In the genomic region with DNA sequence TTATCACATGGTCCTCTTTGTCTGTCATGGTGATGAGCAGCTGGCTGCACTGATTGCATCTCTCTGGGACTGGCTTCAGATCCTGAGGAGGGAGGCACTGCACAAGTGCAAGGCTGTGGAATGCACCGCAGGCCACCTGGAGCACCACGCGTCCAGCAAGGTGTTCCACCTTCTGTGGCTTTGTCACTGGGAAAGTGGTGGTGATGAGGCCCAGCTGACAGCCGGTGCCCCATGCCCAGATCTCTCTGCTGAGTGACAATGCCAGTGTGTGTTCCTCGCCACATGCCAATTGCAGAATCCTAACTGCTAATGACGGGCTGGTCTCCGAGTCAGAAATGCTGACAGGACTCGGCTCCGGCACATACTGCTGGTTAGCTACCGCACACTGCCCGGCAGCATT, we compare ENCODE assay signal across 25 mouse cellular contexts. TPM values are rescaled to one million over a fixed set of nuclear protein-coding genes. Genes with fewer than 3 reads are reported as not detected.
A peak's percentile ranks its signal among the peaks of the same experiment; 100 is the strongest.
DNase-seq lines count a peak whose midpoint lies in the region; ATAC-seq and TF ChIP-seq lines count a peak whose summit lies in the region.
"Had no signal": no experiment of that assay in that cellular context is flagged by ENCODE, and none has a peak within 500 bp of the region (broad histone marks: within the 10 kb centered on the region; RNA-seq: fewer than 3 reads in every experiment).

No protein-coding gene starts in this region.

- no peak for DNase-seq in forebrain, postnatal 0 days
- DNase-seq in forebrain, embryonic 11.5 days (ENCODE audit: low spot score), result no peak
- peak; percentile 46 to 54 for DNase-seq in layer of hippocampus, postnatal 10 days (ENCODE audit: low spot score in 2 of 2)
- no peak for DNase-seq in layer of hippocampus, adult 11-12 months (ENCODE audit: low spot score)
- DNase-seq in cerebellum, adult 9-10 months, result peak; percentile 94
- DNase-seq in layer of hippocampus, postnatal 36 days, result peak; percentile 17 to 23
- DNase-seq in adrenal gland, postnatal 36 days, result no peak
- DNase-seq in embryonic facial prominence, embryonic 10.5 days (ENCODE audit: low spot score), result no peak
- DNase-seq: adrenal gland, postnatal 14 days; kidney, adult 11 months; kidney, postnatal 10 days; right cerebral cortex, adult 18-20 months; thymus, postnatal 25 days had no signal

- no peak overlapping the region for H3K4me3 ChIP-seq in forebrain, postnatal 0 days (ENCODE audit: low read depth, low read length)
- H3K4me3 ChIP-seq in forebrain, embryonic 11.5 days (ENCODE audit: low read depth, low read length), result no peak overlapping the region
- no peak overlapping the region for H3K4me3 ChIP-seq in embryonic facial prominence, embryonic 10.5 days
- H3K4me3 ChIP-seq: embryonic facial prominence, embryonic 12.5 days; erythroblast, embryonic 14.5 days; heart, embryonic 13.5 days; limb, embryonic 15.5 days; liver, embryonic 15.5 days; neural tube, embryonic 12.5 days had no signal

- no peak for TF ChIP-seq CTCF in forebrain, postnatal 0 days (IDR thresholded peaks at IDR 0.05; ENCODE audit: low read depth)

- no peaks in the 10 kb centered on the region for H3K4me1 ChIP-seq in forebrain, postnatal 0 days (ENCODE audit: insufficient read depth)
- no peaks in the 10 kb centered on the region for H3K4me1 ChIP-seq in forebrain, embryonic 11.5 days (replicated peaks; ENCODE audit: control insufficient read depth, insufficient read depth, low read length)
- H3K4me1 ChIP-seq in embryonic facial prominence, embryonic 10.5 days, result no peaks in the 10 kb centered on the region; the same call in 1 of the 2 replicates
- H3K4me1 ChIP-seq: embryonic facial prominence, embryonic 12.5 days; limb, embryonic 15.5 days; neural tube, embryonic 12.5 days had no signal

- no peak overlapping the region for H3K4me2 ChIP-seq in forebrain, postnatal 0 days (ENCODE audit: low read depth)
- H3K4me2 ChIP-seq in forebrain, embryonic 11.5 days (ENCODE audit: low read depth, low read length, severe bottlenecking), result no peak overlapping the region
- H3K4me2 ChIP-seq: embryonic facial prominence, embryonic 12.5 days; heart, embryonic 13.5 days; limb, embryonic 15.5 days; liver, embryonic 15.5 days; midbrain, embryonic 11.5 days; neural tube, embryonic 12.5 days had no signal

- no peak overlapping the region for H3K27ac ChIP-seq in forebrain, postnatal 0 days (ENCODE audit: low read depth, low read length)
- H3K27ac ChIP-seq in forebrain, embryonic 11.5 days (ENCODE audit: low read depth, low read length), result no peak overlapping the region
- no peak overlapping the region for H3K27ac ChIP-seq in embryonic facial prominence, embryonic 10.5 days (replicated peaks)
- H3K27ac ChIP-seq: embryonic facial prominence, embryonic 12.5 days; heart, embryonic 13.5 days; limb, embryonic 15.5 days; liver, embryonic 15.5 days; neural tube, embryonic 12.5 days had no signal

- H3K36me3 ChIP-seq in forebrain, postnatal 0 days (ENCODE audit: insufficient read depth), result peaks cover 21% of the 10 kb centered on the region
- no peaks in the 10 kb centered on the region for H3K36me3 ChIP-seq in forebrain, embryonic 11.5 days (ENCODE audit: control insufficient read depth, insufficient read depth, low read length)
- peaks cover 32% of the 10 kb centered on the region for H3K36me3 ChIP-seq in embryonic facial prominence, embryonic 10.5 days (replicated peaks)

- 89% methylated on average over 11 of the region's 11 CpGs for WGBS in forebrain, postnatal 0 days
- 91% methylated on average over 11 of the region's 11 CpGs for WGBS in forebrain, embryonic 11.5 days
- 93% methylated on average over 11 of the region's 11 CpGs for WGBS in embryonic facial prominence, embryonic 10.5 days

- peak; percentile 16; the same call in 1 of the 2 replicates for ATAC-seq in forebrain, postnatal 0 days
- ATAC-seq in forebrain, embryonic 11.5 days (replicated peaks; ENCODE audit: low FRiP score), result no peak
- ATAC-seq: activated CD4-positive, CD25-positive, alpha-beta regulatory T cell, adult 4 months; forebrain, embryonic 14.5 days; lung, postnatal 0 days had no signal

- H3K9me3 ChIP-seq in forebrain, postnatal 0 days (ENCODE audit: low read length), result no peaks in the 10 kb centered on the region
- H3K9me3 ChIP-seq in forebrain, embryonic 11.5 days (ENCODE audit: control insufficient read depth, low read length), result no peaks in the 10 kb centered on the region
- H3K9me3 ChIP-seq in embryonic facial prominence, embryonic 10.5 days, result no peaks in the 10 kb centered on the region
- H3K9me3 ChIP-seq: embryonic facial prominence, embryonic 12.5 days; heart, embryonic 13.5 days; limb, embryonic 15.5 days; liver, embryonic 15.5 days; neural tube, embryonic 12.5 days had no signal

- H3K27me3 ChIP-seq in forebrain, postnatal 0 days (ENCODE audit: insufficient read depth, low read length), result no peaks in the 10 kb centered on the region
- H3K27me3 ChIP-seq in forebrain, embryonic 11.5 days (ENCODE audit: control insufficient read depth, insufficient read depth, low read length), result no peaks in the 10 kb centered on the region
- H3K27me3 ChIP-seq in embryonic facial prominence, embryonic 10.5 days (replicated peaks; ENCODE audit: low read depth, poor library complexity, severe bottlenecking), result no peaks in the 10 kb centered on the region
- H3K27me3 ChIP-seq: embryonic facial prominence, embryonic 12.5 days; heart, embryonic 13.5 days; limb, embryonic 15.5 days; liver, embryonic 15.5 days; neural tube, embryonic 12.5 days had no signal

- no peak overlapping the region for H3K9ac ChIP-seq in forebrain, postnatal 0 days
- H3K9ac ChIP-seq in forebrain, embryonic 11.5 days (ENCODE audit: low read length), result no peak overlapping the region
- H3K9ac ChIP-seq: embryonic facial prominence, embryonic 12.5 days; heart, embryonic 13.5 days; limb, embryonic 15.5 days; liver, embryonic 15.5 days; neural tube, embryonic 12.5 days had no signal

RNA-seq across cellular contexts. Expression of a gene that starts 21.6 kb away (rescaled TPM):
- 27.5 and 39.4 TPM in 2 replicates for total RNA-seq in forebrain, postnatal 0 days (2014; rRNA removed)
- polyA plus RNA-seq in forebrain, postnatal 0 days (2015; fragmentation: Nextera tagmentation; extraction: Ambion mirVana), result 7.8 and 11.0 TPM in 2 replicates
- polyA plus RNA-seq in forebrain, embryonic 11.5 days (2014; fragmentation: Nextera tagmentation; extraction: Ambion mirVana), result 19.8 and 21.4 TPM in 2 replicates
- 10 to 100 TPM; 43.2 to 45.5 TPM for total RNA-seq in layer of hippocampus, postnatal 10 days (2021)
- total RNA-seq in layer of hippocampus, postnatal 36 days (2021), result 10 to 100 TPM; 47.9 to 55.4 TPM
- 10 to 100 TPM; 10.5 to 11.2 TPM for total RNA-seq in adrenal gland, postnatal 36 days (2021)
- 15.8 and 16.5 TPM in 2 replicates for polyA plus RNA-seq in embryonic facial prominence, embryonic 10.5 days (2016; fragmentation: Nextera tagmentation; extraction: Ambion mirVana)

RNA-seq across cellular contexts. Expression of a gene that starts 41.3 kb away (rescaled TPM):
- 0.14 TPM in 1 of 2 replicates, not detected in the other for total RNA-seq in forebrain, postnatal 0 days (2014; rRNA removed)
- polyA plus RNA-seq in forebrain, postnatal 0 days (2015; fragmentation: Nextera tagmentation; extraction: Ambion mirVana), result 0.62 and 1.0 TPM in 2 replicates
- 0.43 and 0.60 TPM in 2 replicates for polyA plus RNA-seq in forebrain, embryonic 11.5 days (2014; fragmentation: Nextera tagmentation; extraction: Ambion mirVana)
- 1 to 10 TPM in 1 of 2 experiments, under 1 TPM in 1; 0.62 to 1.3 TPM for total RNA-seq in layer of hippocampus, postnatal 10 days (2021)
- total RNA-seq in layer of hippocampus, postnatal 36 days (2021), result under 1 TPM in 1 of 2 experiments, not detected in 1; 0.91 TPM
- under 1 TPM in 1 of 2 experiments, not detected in 1; 0.20 TPM for total RNA-seq in adrenal gland, postnatal 36 days (2021)
- polyA plus RNA-seq in embryonic facial prominence, embryonic 10.5 days (2016; fragmentation: Nextera tagmentation; extraction: Ambion mirVana), result 0.61 and 0.92 TPM in 2 replicates
- total RNA-seq: adrenal gland, postnatal 14 days; heart, postnatal 25 days had no signal
- polyA plus RNA-seq: activated CD4-positive, CD25-positive, alpha-beta regulatory T cell, adult 4 months; erythroblast, embryonic 14.5 days; heart, embryonic 13.5 days; liver, embryonic 15.5 days; small intestine, adult 2 months had no signal

RNA-seq across cellular contexts. Expression of a gene that starts 52.3 kb away (rescaled TPM):
- 1.9 and 2.1 TPM in 2 replicates for total RNA-seq in forebrain, postnatal 0 days (2014; rRNA removed)
- polyA plus RNA-seq in forebrain, postnatal 0 days (2015; fragmentation: Nextera tagmentation; extraction: Ambion mirVana), result 0.47 and 0.65 TPM in 2 replicates
- 0.61 and 0.69 TPM in 2 replicates for polyA plus RNA-seq in forebrain, embryonic 11.5 days (2014; fragmentation: Nextera tagmentation; extraction: Ambion mirVana)
- total RNA-seq in layer of hippocampus, postnatal 10 days (2021), result 1 to 10 TPM in 1 of 2 experiments, under 1 TPM in 1; 0.89 to 1.0 TPM
- 1 to 10 TPM; 1.9 TPM for total RNA-seq in layer of hippocampus, postnatal 36 days (2021)
- total RNA-seq in adrenal gland, postnatal 36 days (2021), result under 1 TPM; 0.16 to 0.23 TPM
- polyA plus RNA-seq in embryonic facial prominence, embryonic 10.5 days (2016; fragmentation: Nextera tagmentation; extraction: Ambion mirVana), result 0.18 and 0.41 TPM in 2 replicates

Comparison
In these comparisons a context has a peak if more than half of its experiments do, and no peak if none do; other contexts are left out.
1. DNase-seq: peak in layer of hippocampus, postnatal 10 days (2 of 2), cerebellum, adult 9-10 months (single experiment) and layer of hippocampus, postnatal 36 days (2 of 2); none in forebrain, postnatal 0 days (single experiment), forebrain, embryonic 11.5 days (single experiment), layer of hippocampus, adult 11-12 months (single experiment), adrenal gland, postnatal 36 days (0 of 2) and embryonic facial prominence, embryonic 10.5 days (single experiment).